10 mouse cellular contexts compared by ENCODE assay signal in genomic region chr11:34315383-34315782, GRCm38 (mm10). TPM values are rescaled to one million over a fixed set of nuclear protein-coding genes. Genes with fewer than 3 reads are reported as not detected.
DNase-seq lines count a peak whose midpoint lies in the region; ATAC-seq lines count a peak whose summit lies in the region.
"Had no signal": no experiment of that assay in that cellular context is flagged by ENCODE, and none has a peak within 500 bp of the region (broad histone marks: within the 10 kb centered on the region; RNA-seq: fewer than 3 reads in every experiment).

No protein-coding gene starts in this region.

- 35% methylated on average over 5 of the region's 5 CpGs for WGBS in limb, embryonic 12.5 days
- WGBS in limb, embryonic 10.5 days, result 40% methylated on average over 5 of the region's 5 CpGs
- 10% methylated on average over 5 of the region's 5 CpGs for WGBS in forebrain, embryonic 10.5 days
- 33% methylated on average over 5 of the region's 5 CpGs for WGBS in limb, embryonic 13.5 days
- WGBS in neural tube, embryonic 14.5 days, result 5% methylated on average over 5 of the region's 5 CpGs

- peaks cover 22% of the 10 kb centered on the region for H3K4me1 ChIP-seq in limb, embryonic 12.5 days (replicated peaks)
- peaks cover 32% of the 10 kb centered on the region for H3K4me1 ChIP-seq in limb, embryonic 10.5 days
- H3K4me1 ChIP-seq in forebrain, embryonic 10.5 days, result peaks cover 38% of the 10 kb centered on the region
- peaks cover 27% of the 10 kb centered on the region for H3K4me1 ChIP-seq in limb, embryonic 13.5 days
- H3K4me1 ChIP-seq in neural tube, embryonic 14.5 days (ENCODE audit: control insufficient read depth, insufficient read depth, low read length), result peaks cover 5% of the 10 kb centered on the region; the same call in 1 of the 2 replicates

- no peaks in the 10 kb centered on the region; the same call in 1 of the 2 replicates for H3K27me3 ChIP-seq in limb, embryonic 12.5 days
- H3K27me3 ChIP-seq in limb, embryonic 10.5 days (ENCODE audit: low read depth, poor library complexity, severe bottlenecking), result peaks cover 3% of the 10 kb centered on the region; the same call in 1 of the 2 replicates
- peaks cover 33% of the 10 kb centered on the region for H3K27me3 ChIP-seq in forebrain, embryonic 10.5 days (ENCODE audit: poor library complexity, severe bottlenecking)
- peaks cover 2% of the 10 kb centered on the region; the same call in 1 of the 2 replicates for H3K27me3 ChIP-seq in limb, embryonic 13.5 days
- H3K27me3 ChIP-seq in neural tube, embryonic 14.5 days (ENCODE audit: control insufficient read depth, insufficient read depth, low read length), result no peaks in the 10 kb centered on the region

- H3K4me2 ChIP-seq in limb, embryonic 12.5 days, result peak overlapping the region; percentile 56
- H3K4me2 ChIP-seq in limb, embryonic 13.5 days (replicated peaks), result peak overlapping the region; percentile 65
- peak overlapping the region; percentile 45 for H3K4me2 ChIP-seq in neural tube, embryonic 14.5 days (ENCODE audit: low read depth, low read length)

- H3K9ac ChIP-seq in limb, embryonic 12.5 days (replicated peaks), result no peak overlapping the region
- H3K9ac ChIP-seq in limb, embryonic 13.5 days, result no peak overlapping the region
- H3K9ac ChIP-seq in neural tube, embryonic 14.5 days (replicated peaks; ENCODE audit: low read depth, low read length), result peak overlapping the region; percentile 46; the same call in 1 of the 2 replicates

- H3K27ac ChIP-seq in limb, embryonic 12.5 days, result no peak overlapping the region
- H3K27ac ChIP-seq in limb, embryonic 10.5 days, result no peak overlapping the region
- no peak overlapping the region for H3K27ac ChIP-seq in forebrain, embryonic 10.5 days
- H3K27ac ChIP-seq in limb, embryonic 13.5 days, result no peak overlapping the region
- H3K27ac ChIP-seq in neural tube, embryonic 14.5 days (ENCODE audit: low read depth, low read length), result no peak overlapping the region; the same call in 1 of the 2 replicates

- peak overlapping the region; percentile 32 for H3K4me3 ChIP-seq in limb, embryonic 12.5 days (replicated peaks)
- no peak overlapping the region; the same call in 1 of the 2 replicates for H3K4me3 ChIP-seq in limb, embryonic 10.5 days
- peak overlapping the region; percentile 49 for H3K4me3 ChIP-seq in forebrain, embryonic 10.5 days
- H3K4me3 ChIP-seq in limb, embryonic 13.5 days, result peak overlapping the region; percentile 41
- peak overlapping the region; percentile 30 for H3K4me3 ChIP-seq in neural tube, embryonic 14.5 days (ENCODE audit: low read depth, low read length)

- no peak for DNase-seq in limb, embryonic 10.5 days (ENCODE audit: low spot score)
- no peak for DNase-seq in forebrain, embryonic 10.5 days (ENCODE audit: extremely low spot score, low spot score)
- no peak for DNase-seq in testis, postnatal 10 days (ENCODE audit: low spot score)
- no peak for DNase-seq in right cerebral cortex, postnatal 14 days
- DNase-seq: heart, adult 11 months had no signal

- ATAC-seq in limb, embryonic 12.5 days (ENCODE audit: insufficient number of reproducible peaks, insufficient read depth, low FRiP score, low TSS enrichment, low read depth), result no peak
- ATAC-seq in limb, embryonic 13.5 days (ENCODE audit: low FRiP score, low read depth), result no peak
- no peak for ATAC-seq in neural tube, embryonic 14.5 days (ENCODE audit: low read depth)
- ATAC-seq in monocyte, adult 5-6 weeks (replicated peaks; ENCODE audit: insufficient number of reproducible peaks, low FRiP score, low TSS enrichment, poor library complexity, severe bottlenecking), result no peak

- no peaks in the 10 kb centered on the region for H3K9me3 ChIP-seq in limb, embryonic 12.5 days
- no peaks in the 10 kb centered on the region for H3K9me3 ChIP-seq in limb, embryonic 10.5 days (replicated peaks)
- no peaks in the 10 kb centered on the region for H3K9me3 ChIP-seq in forebrain, embryonic 10.5 days
- H3K9me3 ChIP-seq in limb, embryonic 13.5 days, result no peaks in the 10 kb centered on the region
- no peaks in the 10 kb centered on the region for H3K9me3 ChIP-seq in neural tube, embryonic 14.5 days (ENCODE audit: control insufficient read depth, low read length)

- H3K36me3 ChIP-seq in limb, embryonic 12.5 days, result no peaks in the 10 kb centered on the region
- H3K36me3 ChIP-seq in limb, embryonic 10.5 days, result no peaks in the 10 kb centered on the region
- H3K36me3 ChIP-seq in forebrain, embryonic 10.5 days (replicated peaks), result no peaks in the 10 kb centered on the region
- H3K36me3 ChIP-seq in limb, embryonic 13.5 days, result no peaks in the 10 kb centered on the region
- H3K36me3 ChIP-seq in neural tube, embryonic 14.5 days (ENCODE audit: control insufficient read depth, insufficient read depth, low read length), result no peaks in the 10 kb centered on the region

RNA-seq across cellular contexts. Expression of gene Fam196b, which starts 0.8 kb away (rescaled TPM):
- polyA plus RNA-seq in limb, embryonic 12.5 days (2016; fragmentation: Nextera tagmentation; extraction: Ambion mirVana), result 1.2 and 1.5 TPM in 2 replicates
- polyA plus RNA-seq in limb, embryonic 10.5 days (2016; fragmentation: Nextera tagmentation; extraction: Ambion mirVana), result 0.25 and 0.54 TPM in 2 replicates
- 0.36 TPM in 2 replicates for polyA plus RNA-seq in forebrain, embryonic 10.5 days (2016; fragmentation: Nextera tagmentation; extraction: Ambion mirVana)
- 2.1 and 2.2 TPM in 2 replicates for polyA plus RNA-seq in limb, embryonic 13.5 days (2015; fragmentation: Nextera tagmentation; extraction: Ambion mirVana)
- 2.0 and 4.6 TPM in 2 replicates for polyA plus RNA-seq in neural tube, embryonic 14.5 days (2014; fragmentation: Nextera tagmentation; extraction: Ambion mirVana)
- total RNA-seq in monocyte, adult 5-6 weeks (2017), result 0.38 to 1.9 TPM (median 1.3 TPM) in 3 replicates
- polyA plus RNA-seq: lung, embryonic 14.5 days had no signal
